In genomic region chr1:42258594-42258910, GRCm38 (mm10) we compare ENCODE assay signal across 12 mouse cellular contexts.
DNase-seq lines count a peak whose midpoint lies in the region; ATAC-seq and TF ChIP-seq lines count a peak whose summit lies in the region.
"Had no signal": no experiment of that assay in that cellular context is flagged by ENCODE, and none has a peak within 500 bp of the region (broad histone marks: within the 10 kb centered on the region; RNA-seq: fewer than 3 reads in every experiment).

No protein-coding gene starts in this region.

- peaks cover 67% of the 10 kb centered on the region for H3K4me1 ChIP-seq in forebrain, embryonic 15.5 days
- peaks cover 71% of the 10 kb centered on the region for H3K4me1 ChIP-seq in midbrain, embryonic 10.5 days
- peaks cover 56% of the 10 kb centered on the region for H3K4me1 ChIP-seq in neural tube, embryonic 13.5 days (replicated peaks)
- H3K4me1 ChIP-seq: liver, embryonic 13.5 days had no signal

- WGBS in forebrain, embryonic 15.5 days: 18% methylated on average over 4 of the region's 4 CpGs
- 72% methylated on average over 4 of the region's 4 CpGs for WGBS in midbrain, embryonic 10.5 days
- WGBS in neural tube, embryonic 13.5 days: 51% methylated on average over 4 of the region's 4 CpGs

- no peaks in the 10 kb centered on the region for H3K36me3 ChIP-seq in forebrain, embryonic 15.5 days
- no peaks in the 10 kb centered on the region for H3K36me3 ChIP-seq in midbrain, embryonic 10.5 days
- H3K36me3 ChIP-seq in neural tube, embryonic 13.5 days: no peaks in the 10 kb centered on the region
- H3K36me3 ChIP-seq: liver, embryonic 13.5 days had no signal

- peak overlapping the region; percentile 92 for H3K27ac ChIP-seq in left cerebral cortex, adult 2 months
- H3K27ac ChIP-seq in forebrain, embryonic 15.5 days (replicated peaks): peak overlapping the region; percentile 96
- H3K27ac ChIP-seq in midbrain, embryonic 10.5 days (replicated peaks): peak overlapping the region; percentile 91
- H3K27ac ChIP-seq in neural tube, embryonic 13.5 days (replicated peaks): peak overlapping the region; percentile 68
- H3K27ac ChIP-seq: liver, embryonic 13.5 days had no signal

- peak overlapping the region; percentile 55 for H3K4me2 ChIP-seq in forebrain, embryonic 15.5 days (replicated peaks)
- H3K4me2 ChIP-seq in neural tube, embryonic 13.5 days: no peak overlapping the region
- H3K4me2 ChIP-seq: liver, embryonic 13.5 days had no signal

- TF ChIP-seq CTCF in left cerebral cortex, adult 2 months (IDR thresholded peaks at IDR 0.05): no peak

- intact Hi-C loops in left cerebral cortex, adult 2 months (cut with DNase I): loop anchor here (2.0 to 10.0 kb wide), 7 partner anchors 279 to 1374 kb away; no protein-coding TSS in a partner anchor

- H3K4me3 ChIP-seq in left cerebral cortex, adult 2 months: no peak overlapping the region
- peak overlapping the region; percentile 21 for H3K4me3 ChIP-seq in forebrain, embryonic 15.5 days
- H3K4me3 ChIP-seq in midbrain, embryonic 10.5 days: peak overlapping the region; percentile 27; the same call in 1 of the 2 replicates
- H3K4me3 ChIP-seq in neural tube, embryonic 13.5 days: no peak overlapping the region
- H3K4me3 ChIP-seq: liver, embryonic 13.5 days had no signal

- no peak for DNase-seq in left cerebral cortex, adult 2 months (ENCODE audit: extremely low spot score in 1 of 2, low spot score in 2 of 2)
- DNase-seq in left cerebral cortex, adult 8-10 months (ENCODE audit: low spot score in 2 of 2): no peak
- DNase-seq in midbrain, embryonic 10.5 days (ENCODE audit: low spot score): no peak
- DNase-seq in cerebellum, postnatal 4 days (ENCODE audit: low spot score in 2 of 2): no peak
- no peak for DNase-seq in spleen, postnatal 4 days (ENCODE audit: low spot score in 2 of 2)
- no peak for DNase-seq in thymus, postnatal 4 days
- DNase-seq: cerebellum, adult 11 months; kidney, adult 11 months; kidney, postnatal 14 days; liver, embryonic 13.5 days had no signal

- ATAC-seq in forebrain, embryonic 15.5 days (replicated peaks): no peak
- ATAC-seq in neural tube, embryonic 13.5 days (ENCODE audit: low read depth): no peak

- H3K9me3 ChIP-seq in forebrain, embryonic 15.5 days: no peaks in the 10 kb centered on the region
- H3K9me3 ChIP-seq in midbrain, embryonic 10.5 days (replicated peaks): no peaks in the 10 kb centered on the region
- no peaks in the 10 kb centered on the region for H3K9me3 ChIP-seq in neural tube, embryonic 13.5 days
- H3K9me3 ChIP-seq: liver, embryonic 13.5 days had no signal

- no peaks in the 10 kb centered on the region for H3K27me3 ChIP-seq in forebrain, embryonic 15.5 days
- H3K27me3 ChIP-seq in midbrain, embryonic 10.5 days (ENCODE audit: low read depth, poor library complexity, severe bottlenecking): no peaks in the 10 kb centered on the region
- no peaks in the 10 kb centered on the region for H3K27me3 ChIP-seq in neural tube, embryonic 13.5 days
- H3K27me3 ChIP-seq: liver, embryonic 13.5 days had no signal

- H3K9ac ChIP-seq in forebrain, embryonic 15.5 days (replicated peaks): peak overlapping the region; percentile 20
- H3K9ac ChIP-seq in neural tube, embryonic 13.5 days: 0 out of 2 replicates have a peak overlapping the region, but pooled peaks have one; percentile 52
- H3K9ac ChIP-seq: liver, embryonic 13.5 days had no signal

Comparison
In these comparisons a context has a peak if more than half of its experiments do, and no peak if none do; other contexts are left out.
1. H3K4me3 ChIP-seq: peak in forebrain, embryonic 15.5 days (single experiment) and midbrain, embryonic 10.5 days (single experiment); none in left cerebral cortex, adult 2 months (single experiment) and neural tube, embryonic 13.5 days (single experiment).
2. Peak in every context shown above with its lines, with median percentiles within 50 percentile points of each other: H3K27ac ChIP-seq.